Mouse (Mus musculus) liver, embryonic 16.5 days (tissue): Measurements from ENCODE around the gene Pirb. TPM values are rescaled to one million over a fixed set of nuclear protein-coding genes. Genes with fewer than 3 reads are reported as not detected.

Experiments used
- ATAC-seq: fragments of 200-750 bp; cut with Nextera tagmentation; 2 replicates; pipeline ENCODE4 v1.8.0; 2017; ENCODE audit warnings: low read depth, mild to moderate bottlenecking, moderate number of reproducible peaks, moderate library complexity
- H3K27ac ChIP-seq: fragments of 300-500 bp; sonication (generic); 2 replicates; pipeline ENCODE4 v1.5.1; 2014; ENCODE audit warnings: mild to moderate bottlenecking, low read length
- H3K27me3 ChIP-seq: fragments of 300-500 bp; sonication (generic); 2 replicates; pipeline ENCODE4 v1.6.1; 2014; ENCODE audit warnings: low read depth, low read length, mixed read lengths; ENCODE audit not compliant: control insufficient read depth, insufficient read depth
- H3K36me3 ChIP-seq: fragments of 300-500 bp; sonication (generic); 2 replicates; pipeline ENCODE4 v1.6.1; 2014; ENCODE audit warnings: mild to moderate bottlenecking; ENCODE audit not compliant: control insufficient read depth, insufficient read depth
- H3K4me1 ChIP-seq: fragments of 300-500 bp; sonication (generic); 2 replicates; pipeline ENCODE4 v1.6.1; 2014; ENCODE audit warnings: low read depth, low read length, mixed read lengths; ENCODE audit not compliant: control insufficient read depth
- H3K4me2 ChIP-seq: fragments of 300-500 bp; sonication (generic); 2 replicates; pipeline ENCODE4 v1.6.1; 2014; ENCODE audit warnings: low read depth, low read length, mixed read lengths
- H3K4me3 ChIP-seq: fragments of 300-500 bp; sonication (generic); 2 replicates; pipeline ENCODE4 v1.5.1; 2014; ENCODE audit warnings: low read depth, mild to moderate bottlenecking, low read length
- H3K9ac ChIP-seq: fragments of 300-500 bp; sonication (generic); 2 replicates; pipeline ENCODE4 v1.6.1; 2014; ENCODE audit warnings: low read depth, low read length
- H3K9me3 ChIP-seq: fragments of 300-500 bp; sonication (generic); replicated peaks from 2 replicates; pipeline ENCODE4 v1.6.1; 2016; ENCODE audit warnings: low read length; ENCODE audit not compliant: control insufficient read depth
- WGBS: fragments of 180-500 bp; shearing (Covaris S2); extraction: QIAGEN DNeasy Blood & Tissue Kit; methylation state at CpG from one replicate; pipeline ENCODE4 v1.1.7; 2014; ENCODE audit not compliant: insufficient replicate concordance; 5-methylcytosine and 5-hydroxymethylcytosine counted together
- polyA plus RNA-seq: library from polyadenylated mRNA; unstranded; fragments of >200 nt; fragmentation: Nextera tagmentation; extraction: Ambion mirVana; gene quantifications from 2 replicates; pipeline ENCODE4 v1.2.1, GENCODE M21; 2015

Gene Pirb
- polyA plus RNA-seq, 1 experiment from 2014 or later, result 7.4 TPM

DNA sequence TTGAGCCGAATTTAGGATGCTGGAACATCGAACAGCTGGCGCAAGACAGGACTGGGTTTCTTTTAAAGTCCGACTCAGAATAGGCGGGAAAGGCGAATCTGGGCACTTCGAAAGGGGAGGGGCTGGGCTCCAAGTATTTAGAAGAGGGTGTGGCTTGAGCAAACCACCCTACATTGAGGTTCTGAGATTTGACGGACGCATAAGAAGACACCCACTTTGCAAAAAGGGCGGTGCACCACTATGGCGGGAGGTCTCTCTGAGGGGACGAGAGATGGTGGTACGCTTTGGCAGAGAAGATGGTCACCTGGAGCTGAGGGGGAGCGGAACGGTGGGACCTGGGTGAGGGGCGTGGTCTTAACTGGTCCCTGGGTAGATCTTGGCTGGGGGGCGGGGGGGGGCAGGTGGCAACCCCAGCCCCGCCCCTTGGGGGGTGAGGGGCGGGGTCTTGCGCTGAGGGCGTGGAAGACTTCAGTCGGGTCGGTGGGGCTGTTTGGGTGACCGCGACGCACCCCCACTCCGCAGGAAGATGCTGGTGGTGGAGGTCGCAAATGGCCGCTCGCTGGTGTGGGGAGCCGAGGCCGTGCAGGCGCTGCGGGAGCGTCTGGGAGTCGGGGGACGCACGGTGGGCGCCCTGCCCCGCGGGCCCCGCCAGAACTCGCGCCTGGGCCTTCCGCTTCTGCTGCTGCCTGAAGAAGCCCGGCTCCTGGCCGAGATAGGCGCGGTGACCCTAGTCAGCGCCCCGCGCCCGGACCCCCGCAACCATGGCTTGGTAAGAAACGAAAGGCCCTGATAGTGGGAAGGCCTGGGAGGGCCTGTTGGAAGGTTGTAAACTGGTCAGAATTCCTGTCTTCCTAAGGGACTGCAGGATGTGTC, 25.9 kb downstream of the Pirb start:
- Histone ChIP-seq H3K4me1 (peaks cover 25% of the 10 kb centered on the region), H3K27ac (peak overlapping the region; percentile 89), H3K36me3 (no peaks in the 10 kb centered on the region), H3K27me3 (no peaks in the 10 kb centered on the region), H3K4me3 (peak overlapping the region; percentile 80), H3K9me3 (no peaks in the 10 kb centered on the region), H3K4me2 (peak overlapping the region; percentile 99), H3K9ac (peak overlapping the region; percentile 85)
- under 1% methylated on average over 55 of the region's 55 CpGs for WGBS
- ATAC-seq, result peak; percentile 47

DNA sequence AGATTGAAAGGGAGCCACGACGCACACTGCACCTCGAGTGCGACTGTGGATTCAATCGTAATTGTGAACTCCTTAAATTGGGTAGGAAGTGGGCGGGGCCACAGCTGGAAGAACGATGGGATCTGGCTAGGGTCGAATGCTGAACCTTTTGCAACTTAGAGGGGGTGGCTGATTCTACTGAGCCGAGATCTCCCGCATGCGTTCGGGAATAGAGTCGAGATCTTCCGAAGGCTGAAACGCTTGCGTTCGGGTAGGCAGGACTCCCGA, 26.4 kb downstream of the Pirb start:
- Histone ChIP-seq H3K27me3 (no peaks in the 10 kb centered on the region), H3K4me1 (peaks cover 25% of the 10 kb centered on the region), H3K9me3 (no peaks in the 10 kb centered on the region), H3K4me3 (peak overlapping the region; percentile 80), H3K9ac (peak overlapping the region; percentile 85), H3K36me3 (no peaks in the 10 kb centered on the region), H3K4me2 (peak overlapping the region; percentile 99), H3K27ac (peak overlapping the region; percentile 89)
- ATAC-seq, result no peak
- under 1% methylated on average over 18 of the region's 18 CpGs for WGBS

DNA sequence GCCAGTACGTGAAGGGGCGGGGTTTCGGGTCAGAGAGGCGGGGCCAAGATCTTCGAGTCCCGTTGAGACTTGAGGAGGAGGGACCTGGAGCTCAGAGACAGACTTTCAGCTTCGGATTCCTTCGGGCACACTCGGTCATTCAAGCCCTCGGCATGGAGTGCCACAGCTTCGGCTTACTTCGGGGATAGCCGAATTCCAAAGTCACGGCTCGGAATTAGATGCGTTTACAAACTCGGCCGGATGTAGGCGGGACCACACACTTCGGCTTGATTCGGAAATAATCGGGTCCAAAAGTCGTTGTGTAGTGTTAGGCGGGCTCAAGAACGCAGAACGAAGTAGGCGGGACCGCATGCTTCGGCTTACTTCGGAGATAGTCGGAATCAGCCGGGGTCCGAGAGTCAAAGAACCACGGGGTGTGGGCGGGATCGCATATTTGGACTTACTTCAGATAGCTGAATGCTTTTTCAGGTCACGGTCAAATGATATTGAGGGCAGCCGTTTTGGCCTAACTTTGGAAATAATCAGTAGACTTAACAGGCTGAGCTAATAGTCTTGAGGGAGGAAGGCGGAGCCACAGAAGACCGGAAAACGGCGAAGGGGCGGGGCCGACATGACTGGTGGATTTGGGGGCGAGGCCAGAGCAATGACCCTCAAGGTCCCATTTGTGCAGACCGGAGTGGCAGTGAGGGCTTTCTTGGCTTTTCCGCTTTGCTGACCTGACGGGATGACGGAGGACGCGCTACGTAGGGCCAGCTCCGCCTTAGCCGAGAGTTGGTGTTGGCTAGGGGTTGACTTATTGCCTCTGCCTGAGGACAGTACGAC, 27.0 kb downstream of the Pirb start, which contains the start of gene Mboat7:
Gene Mboat7, minus strand, starts transcription at position 537 of the 822 bp plus-strand sequence.
- Histone ChIP-seq H3K4me3 (peak within 1 kb of the TSS; percentile 80), H3K27me3 (no peaks in the 10 kb centered on the region), H3K27ac (peak within 1 kb of the TSS; percentile 89), H3K9ac (peak within 1 kb of the TSS; percentile 85), H3K4me1 (peaks cover 25% of the 10 kb centered on the region), H3K4me2 (peak within 1 kb of the TSS; percentile 99), H3K36me3 (no peaks in the 10 kb centered on the region), H3K9me3 (no peaks in the 10 kb centered on the region)
- ATAC-seq, result peak; percentile 81
- WGBS, result under 1% methylated on average over 55 of the region's 55 CpGs

DNA sequence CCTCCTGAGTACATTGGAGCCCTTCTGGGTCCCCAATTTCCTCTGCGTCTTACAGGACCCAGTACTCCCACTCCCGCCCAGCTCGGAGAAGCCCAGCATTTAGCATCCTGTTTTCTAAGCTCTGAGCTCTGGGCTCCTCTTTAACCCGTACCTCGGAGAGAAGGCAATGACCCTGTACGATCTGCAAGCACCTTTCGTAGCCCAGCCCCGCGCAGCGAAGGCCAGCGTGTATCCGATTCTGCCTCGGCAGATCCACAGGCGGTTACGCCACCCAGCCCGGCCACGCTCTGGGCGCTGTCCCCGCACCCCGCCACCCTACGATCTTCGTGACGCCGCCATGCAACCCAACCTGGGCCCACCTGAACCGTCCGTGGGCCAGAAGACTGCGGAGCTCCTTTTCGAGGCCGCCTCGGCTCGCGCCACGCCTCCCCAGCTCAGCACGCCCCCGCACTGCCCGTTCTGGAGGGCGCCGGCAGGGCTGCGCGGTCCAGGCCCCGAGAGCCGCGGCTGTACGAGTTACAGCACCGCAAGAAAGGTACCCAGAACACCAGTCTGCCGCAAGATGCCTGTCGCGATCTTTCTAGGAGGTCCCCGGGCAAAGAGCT, 27.7 kb downstream of the Pirb start, which contains the start of gene Tsen34:
Gene Tsen34, plus strand, starts transcription at position 482 of the 605 bp plus-strand sequence.
- Histone ChIP-seq H3K36me3 (no peaks in the 10 kb centered on the region), H3K4me2 (peak within 1 kb of the TSS; percentile 99), H3K9ac (peak within 1 kb of the TSS; percentile 85), H3K27me3 (no peaks in the 10 kb centered on the region), H3K4me1 (peaks cover 25% of the 10 kb centered on the region), H3K9me3 (no peaks in the 10 kb centered on the region), H3K4me3 (peak within 1 kb of the TSS; percentile 80), H3K27ac (peak within 1 kb of the TSS; percentile 89)
- WGBS, result under 1% methylated on average over 49 of the region's 49 CpGs
- ATAC-seq, result no peak; the same call in 1 of the 2 replicates

DNA sequence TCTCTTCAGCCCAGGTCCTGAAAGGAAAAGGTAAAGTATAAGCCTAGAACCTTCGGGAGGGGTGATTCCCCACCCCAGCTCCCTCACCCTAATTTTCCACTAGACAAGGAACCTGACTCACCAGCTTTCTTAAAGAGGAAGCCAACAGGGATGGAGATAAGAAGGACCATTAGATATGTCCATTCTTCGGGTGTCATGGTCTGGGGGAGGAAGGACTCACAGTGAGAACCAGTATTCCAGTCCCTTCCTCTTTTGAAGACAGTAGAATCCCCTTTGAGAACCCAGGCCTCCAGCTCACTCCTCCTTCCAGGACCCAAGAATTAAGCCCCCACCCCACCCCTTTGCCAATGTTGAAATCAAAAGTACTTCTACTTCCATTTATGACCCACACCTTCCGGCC, 28.3 kb downstream of the Pirb start:
- H3K36me3 ChIP-seq, result no peaks in the 10 kb centered on the region
- 9% methylated on average over 3 of the region's 3 CpGs for WGBS
- peak overlapping the region; percentile 80 for H3K4me3 ChIP-seq
- H3K27me3 ChIP-seq, result no peaks in the 10 kb centered on the region
- no peak for ATAC-seq
- no peaks in the 10 kb centered on the region for H3K9me3 ChIP-seq
- peak overlapping the region; percentile 99 for H3K4me2 ChIP-seq
- H3K4me1 ChIP-seq, result peaks cover 25% of the 10 kb centered on the region
- H3K9ac ChIP-seq, result peak overlapping the region; percentile 85
- H3K27ac ChIP-seq, result no peak overlapping the region; the same call in 1 of the 2 replicates

DNA sequence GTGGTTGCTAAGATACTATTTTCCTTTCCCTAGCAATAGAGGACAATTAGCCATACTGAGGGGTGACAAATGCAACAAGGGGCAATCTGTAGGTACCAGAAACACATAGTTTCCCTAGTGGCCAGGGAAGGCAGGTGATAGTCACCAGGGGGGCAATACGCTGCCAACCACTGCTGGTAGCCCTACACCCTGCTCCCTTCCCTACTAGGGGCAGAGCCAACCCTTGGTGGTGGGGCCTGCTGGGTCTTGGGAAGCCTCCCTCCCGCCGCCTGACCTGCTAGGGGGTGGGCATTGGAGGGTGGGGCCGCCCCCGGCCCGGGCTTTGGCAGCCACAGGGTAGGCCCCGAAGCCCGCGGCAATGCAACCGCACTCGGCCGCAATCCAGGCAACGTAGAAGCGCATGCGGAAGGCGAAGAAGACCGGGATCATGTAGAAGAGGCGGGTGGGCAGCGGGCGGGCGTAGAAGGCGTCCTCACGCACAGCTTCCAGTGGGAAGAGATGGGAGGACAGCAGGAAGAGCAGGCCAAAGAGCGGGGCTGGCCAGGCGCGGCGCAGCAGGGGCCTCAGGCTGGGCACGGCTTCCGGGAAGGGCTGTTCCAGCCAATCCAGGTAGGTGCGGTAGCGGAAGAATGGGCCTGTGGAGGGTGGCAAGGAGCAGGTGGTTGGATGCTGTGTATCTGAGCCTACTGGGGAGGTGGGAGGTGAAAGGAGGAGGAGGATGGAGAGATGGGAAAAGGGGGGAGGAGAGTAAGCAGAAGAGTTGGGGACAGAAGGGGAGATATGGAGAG, 34.6 kb downstream of the Pirb start:
- no peak overlapping the region for H3K4me3 ChIP-seq
- ATAC-seq, result no peak
- no peaks in the 10 kb centered on the region for H3K27me3 ChIP-seq
- H3K9ac ChIP-seq, result no peak overlapping the region
- no peak overlapping the region for H3K4me2 ChIP-seq
- no peaks in the 10 kb centered on the region for H3K9me3 ChIP-seq
- H3K27ac ChIP-seq, result no peak overlapping the region
- no peaks in the 10 kb centered on the region for H3K4me1 ChIP-seq
- H3K36me3 ChIP-seq, result no peaks in the 10 kb centered on the region; the same call in 1 of the 2 replicates
- 79% methylated on average over 31 of the region's 31 CpGs for WGBS

DNA sequence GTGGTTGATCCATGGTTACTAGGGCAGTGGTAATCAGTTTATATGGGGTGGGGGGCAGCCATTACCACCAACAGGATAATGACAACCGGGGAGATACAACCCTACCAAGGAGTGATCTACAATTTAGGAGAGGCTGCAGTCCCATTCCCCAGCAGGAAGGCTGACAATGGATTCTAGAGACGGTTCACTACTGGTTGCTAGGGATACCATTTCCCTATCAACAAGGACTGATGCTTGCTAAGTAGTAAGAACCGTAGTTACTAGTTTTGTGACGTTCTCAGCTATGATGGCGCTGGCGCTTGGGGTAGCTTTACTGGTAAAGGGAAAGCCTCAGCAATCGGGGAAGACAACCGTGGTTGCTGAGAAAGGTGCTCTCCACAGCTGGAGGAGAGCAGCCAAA, 35.5 kb downstream of the Pirb start:
- H3K4me3 ChIP-seq, result no peak overlapping the region
- H3K4me2 ChIP-seq, result no peak overlapping the region
- no peak overlapping the region for H3K9ac ChIP-seq
- ATAC-seq, result no peak
- WGBS, result 82% methylated on average over 8 of the region's 8 CpGs
- no peaks in the 10 kb centered on the region for H3K9me3 ChIP-seq
- no peak overlapping the region for H3K27ac ChIP-seq
- no peaks in the 10 kb centered on the region; the same call in 1 of the 2 replicates for H3K36me3 ChIP-seq
- no peaks in the 10 kb centered on the region for H3K4me1 ChIP-seq
- H3K27me3 ChIP-seq, result no peaks in the 10 kb centered on the region

DNA sequence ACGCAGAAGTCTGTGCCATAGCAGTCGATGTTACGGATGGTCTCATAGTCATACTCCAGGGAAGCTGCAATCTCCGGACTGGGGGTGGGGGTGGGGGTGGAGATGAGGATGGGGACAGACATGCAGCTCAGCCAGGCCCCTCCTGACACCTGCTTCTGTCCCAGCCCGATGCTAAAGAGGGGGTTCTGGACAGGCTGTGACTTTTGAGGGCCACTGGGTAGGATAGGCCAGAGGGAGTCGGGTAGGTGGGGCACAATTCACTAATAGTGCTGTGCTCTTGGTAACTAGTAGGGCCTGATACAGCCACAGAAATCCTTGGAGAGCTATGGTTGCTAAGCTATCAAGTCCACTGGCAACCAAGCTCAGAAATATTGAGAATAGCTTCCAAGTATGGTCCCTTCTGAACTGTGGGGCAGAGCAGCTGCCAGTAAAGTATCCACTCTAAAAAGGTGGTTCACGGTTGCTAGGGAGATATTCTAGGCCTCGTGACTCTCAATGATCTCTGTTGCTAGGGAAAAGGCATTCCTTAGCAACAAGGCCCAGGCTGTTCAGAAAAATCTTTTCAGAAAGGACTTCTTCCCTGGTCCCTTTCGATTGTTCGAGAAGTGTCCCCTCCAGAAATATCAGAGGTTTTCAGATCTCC, 36.2 kb downstream of the Pirb start:
- WGBS, result 72% methylated on average over 10 of the region's 10 CpGs
- Histone ChIP-seq H3K4me2 (no peak overlapping the region), H3K4me3 (no peak overlapping the region), H3K36me3 (no peaks in the 10 kb centered on the region; the same call in 1 of the 2 replicates), H3K27ac (no peak overlapping the region), H3K9ac (no peak overlapping the region), H3K4me1 (no peaks in the 10 kb centered on the region), H3K27me3 (no peaks in the 10 kb centered on the region), H3K9me3 (no peaks in the 10 kb centered on the region)
- ATAC-seq, result no peak
